Mouse (Mus musculus) neural tube, embryonic 12.5 days (tissue): ENCODE data around the gene Olfr1383. TPM values are rescaled to one million over a fixed set of nuclear protein-coding genes. Genes with fewer than 3 reads are reported as not detected.

Experiments
- polyA plus RNA-seq: library from polyadenylated mRNA; unstranded; fragments of >200 nt; fragmentation: Nextera tagmentation; extraction: Ambion mirVana; gene quantifications from 2 replicates; pipeline ENCODE4 v1.2.1, GENCODE M21; 2016

The Olfr1383 gene
- polyA plus RNA-seq, 1 experiment from 2014 or later: not detected

Other genes starting within 250 kb of the Olfr1383 start
- 0.06 TPM in 1 of 2 replicates, not detected in the other for gene Olfr1393, start 241.3 kb upstream of the Olfr1383 start, polyA plus RNA-seq
- gene Olfr1392, start 234.4 kb upstream of the Olfr1383 start, polyA plus RNA-seq: 0.20 TPM in 1 of 2 replicates, not detected in the other
- gene Olfr10, start 214.9 kb upstream of the Olfr1383 start, polyA plus RNA-seq: not detected in 2 replicates
- not detected in 2 replicates for gene Olfr1391, start 196.9 kb upstream of the Olfr1383 start, polyA plus RNA-seq
- gene Olfr1390, start 184.5 kb upstream of the Olfr1383 start, polyA plus RNA-seq: not detected in 2 replicates
- gene Olfr1389, start 96.6 kb upstream of the Olfr1383 start, polyA plus RNA-seq: not detected in 2 replicates
- 0.06 TPM in 1 of 2 replicates, not detected in the other for gene Olfr1388, start 83.0 kb upstream of the Olfr1383 start, polyA plus RNA-seq
- not detected in 2 replicates for gene Olfr1387, start 64.3 kb upstream of the Olfr1383 start, polyA plus RNA-seq
- gene Olfr1386, start 54.6 kb upstream of the Olfr1383 start, polyA plus RNA-seq: not detected in 2 replicates
- not detected in 2 replicates for gene Olfr1385, start 30.6 kb upstream of the Olfr1383 start, polyA plus RNA-seq
- not detected in 2 replicates for gene Olfr1384, start 12.9 kb upstream of the Olfr1383 start, polyA plus RNA-seq
- not detected in 2 replicates for gene Olfr1382, start 8.6 kb downstream of the Olfr1383 start, polyA plus RNA-seq
- not detected in 2 replicates for gene Olfr1381, start 23.8 kb downstream of the Olfr1383 start, polyA plus RNA-seq
- gene Olfr1380, start 37.2 kb downstream of the Olfr1383 start, polyA plus RNA-seq: not detected in 2 replicates
- 2.4 and 2.8 TPM in 2 replicates for gene Flt4, start 89.6 kb downstream of the Olfr1383 start, polyA plus RNA-seq
- gene Scgb3a1, start 144.0 kb downstream of the Olfr1383 start, polyA plus RNA-seq: not detected in 2 replicates
- 81.5 and 82.9 TPM in 2 replicates for gene Cnot6, start 193.1 kb downstream of the Olfr1383 start, polyA plus RNA-seq